Mouse (Mus musculus) lung, postnatal 10 days (tissue): ENCODE measurements around the gene Numbl.

Source experiments
- DNase-seq: peaks from one replicate; pipeline ENCODE4 v3.0.0; 2021

Numbl gene

GRCm38 (mm10) chr7:27258205-27258899 lies at the start of gene Numbl:
Numbl (plus strand) TSS chr7:27258433.
- peak; percentile 97 for DNase-seq

DNA sequence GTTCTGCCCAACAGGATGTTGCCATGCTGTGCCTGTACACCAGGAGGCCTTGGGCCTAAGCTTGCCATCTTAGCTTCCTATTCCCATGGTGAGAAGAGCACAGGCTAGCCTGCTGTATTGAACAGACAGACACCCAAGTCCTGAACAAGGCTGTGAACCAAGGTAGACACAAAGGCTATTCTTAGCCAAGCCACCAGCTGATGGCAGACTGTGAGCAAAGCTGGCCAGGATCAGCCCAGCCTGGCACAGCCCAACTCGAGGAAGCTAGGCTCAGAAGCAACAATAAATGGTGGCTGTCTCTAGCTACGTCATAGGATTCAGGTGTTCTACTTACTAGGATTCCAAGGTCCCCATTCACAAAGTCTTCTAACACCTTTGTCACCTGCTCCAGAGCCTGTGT lies 45.6 kb upstream of the Numbl start:
- DNase-seq: no peak

- DNase-seq: no peak
Observed at GRCm38 (mm10) chr7:27218586-27218985, 39.6 kb upstream of the Numbl start.

DNA sequence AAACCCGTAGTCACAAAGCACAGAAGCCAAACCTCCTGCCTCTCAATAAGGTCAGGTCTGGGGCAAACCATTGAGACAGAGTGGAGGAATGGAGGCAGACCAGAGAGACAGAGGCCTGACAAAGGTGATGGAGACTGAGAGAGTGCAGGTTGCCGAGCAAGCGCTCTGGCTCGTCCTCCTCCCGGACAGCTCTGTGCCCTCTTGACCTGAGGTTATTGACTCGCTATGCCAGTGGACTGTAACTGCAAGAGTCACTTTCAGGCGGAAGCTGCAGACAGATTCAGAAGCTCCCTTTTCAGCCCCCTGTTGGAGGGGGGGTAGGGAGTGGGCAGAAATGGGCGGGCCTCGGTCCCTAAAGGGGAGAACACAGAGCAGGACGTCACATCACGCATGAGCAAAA lies 38.3 kb upstream of the Numbl start:
- no peak for DNase-seq

DNA sequence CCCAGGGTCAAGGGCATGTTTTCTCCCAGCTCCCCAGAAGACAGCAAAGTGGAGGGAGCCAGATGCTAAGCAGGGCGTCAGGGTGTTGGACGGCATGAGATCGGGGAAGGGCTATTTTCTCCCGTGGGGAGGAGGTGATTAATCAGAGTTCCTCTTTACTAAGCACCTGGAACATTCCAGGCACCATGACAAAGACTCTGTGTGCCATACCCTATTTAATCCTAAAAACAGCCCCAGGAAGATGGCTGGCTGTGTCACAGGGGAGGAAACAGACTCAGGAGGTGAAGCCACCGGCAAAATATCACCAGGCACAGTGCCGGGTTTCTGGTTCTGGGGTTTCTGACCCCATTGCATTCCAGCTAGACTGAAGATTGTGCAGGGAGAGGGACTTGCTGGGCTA lies 36.3 kb upstream of the Numbl start:
- DNase-seq: no peak

- DNase-seq: no peak
Observed at GRCm38 (mm10) chr7:27222538-27222937, 35.7 kb upstream of the Numbl start.

DNA sequence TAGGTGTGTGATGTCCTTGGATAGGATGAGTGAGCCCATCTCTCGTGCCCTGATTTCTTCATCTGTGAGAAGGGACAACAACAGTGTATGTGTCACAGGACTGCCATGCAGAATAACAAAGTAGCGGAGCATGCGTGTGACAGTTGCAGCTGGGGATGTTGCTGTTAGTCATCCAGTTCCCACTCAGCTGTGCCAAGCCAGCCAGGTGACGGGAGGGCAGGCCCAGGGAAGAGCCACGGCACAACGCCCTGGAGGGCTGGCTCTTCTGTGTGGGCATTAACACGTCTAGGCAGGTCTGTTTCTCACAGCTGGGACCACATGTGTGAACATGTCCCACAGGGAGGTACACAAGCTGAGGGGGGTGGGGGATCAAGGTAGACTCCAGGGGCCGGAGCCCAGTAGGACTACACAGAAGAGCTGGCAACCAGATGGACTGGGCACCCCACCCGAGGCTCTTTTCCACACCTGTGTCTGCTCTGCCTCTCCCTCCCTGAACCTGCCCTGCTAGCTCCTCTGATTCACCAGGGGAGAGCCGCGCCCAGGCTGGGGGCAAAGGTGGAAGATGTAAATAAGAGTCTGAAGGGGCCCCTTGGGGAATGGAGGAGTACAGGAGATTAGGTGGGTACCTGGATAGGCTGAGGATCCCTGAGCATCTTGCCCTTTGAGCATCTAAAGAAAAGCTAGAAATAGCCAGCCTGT lies 33.2 kb upstream of the Numbl start:
- DNase-seq: peak; percentile 42

DNA sequence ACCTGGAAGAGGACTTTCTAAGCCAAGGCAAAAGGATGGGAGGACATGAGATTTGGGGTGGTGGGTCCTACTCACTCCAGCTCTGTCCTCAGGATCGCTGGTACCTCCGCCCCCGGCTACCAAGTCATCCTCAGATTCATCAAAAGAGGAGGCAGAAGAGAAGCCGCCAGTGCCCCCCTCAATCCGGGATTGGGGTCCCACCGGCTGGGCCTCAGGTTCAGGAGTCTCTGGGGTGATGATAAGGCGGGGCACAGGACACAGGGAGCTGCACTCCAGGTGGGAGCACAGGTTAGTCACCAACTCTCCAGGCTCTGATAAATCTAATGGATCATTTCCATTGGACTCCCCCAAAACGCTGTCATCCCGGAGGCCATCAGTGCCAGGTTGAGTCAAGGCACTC lies 31.0 kb upstream of the Numbl start:
- no peak for DNase-seq

DNA sequence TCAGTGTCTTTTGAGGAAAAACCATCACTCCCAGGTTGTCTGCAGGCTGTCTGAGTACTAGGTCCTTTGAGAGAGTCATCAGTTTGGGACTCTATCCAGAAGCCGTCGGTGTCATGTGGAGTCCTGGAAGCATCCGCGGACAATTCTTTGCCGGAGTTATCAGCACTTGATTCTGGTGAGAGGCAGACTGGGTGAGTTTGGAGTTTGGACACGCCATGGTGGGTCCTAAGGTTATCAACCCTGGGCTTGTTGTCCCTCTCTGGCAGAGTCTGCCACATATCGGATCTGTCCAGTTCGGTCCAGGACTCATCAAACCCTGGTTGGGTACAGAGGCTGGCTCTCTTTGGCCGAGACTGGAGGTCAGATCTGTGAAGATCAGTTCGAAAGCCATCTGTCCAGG lies 30.6 kb upstream of the Numbl start:
- peak; percentile 19 for DNase-seq

- peak; percentile 98 for DNase-seq
Observed at GRCm38 (mm10) chr7:27228281-27228821, 29.9 kb upstream of the Numbl start, which contains the start of gene Itpkc. Itpkc (minus strand) TSS chr7:27228661.

GRCm38 (mm10) chr7:27228865-27229264 lies 29.4 kb upstream of the Numbl start:
- DNase-seq: no peak

GRCm38 (mm10) chr7:27230781-27231180 lies 27.5 kb upstream of the Numbl start:
- DNase-seq: no peak

GRCm38 (mm10) chr7:27231693-27232331 lies 26.4 kb upstream of the Numbl start:
- peak; percentile 75 for DNase-seq

GRCm38 (mm10) chr7:27232781-27233281 lies 25.4 kb upstream of the Numbl start, which contains the start of gene Coq8b:
Coq8b (plus strand) TSS chr7:27233023.
- DNase-seq: peak; percentile 98

DNA sequence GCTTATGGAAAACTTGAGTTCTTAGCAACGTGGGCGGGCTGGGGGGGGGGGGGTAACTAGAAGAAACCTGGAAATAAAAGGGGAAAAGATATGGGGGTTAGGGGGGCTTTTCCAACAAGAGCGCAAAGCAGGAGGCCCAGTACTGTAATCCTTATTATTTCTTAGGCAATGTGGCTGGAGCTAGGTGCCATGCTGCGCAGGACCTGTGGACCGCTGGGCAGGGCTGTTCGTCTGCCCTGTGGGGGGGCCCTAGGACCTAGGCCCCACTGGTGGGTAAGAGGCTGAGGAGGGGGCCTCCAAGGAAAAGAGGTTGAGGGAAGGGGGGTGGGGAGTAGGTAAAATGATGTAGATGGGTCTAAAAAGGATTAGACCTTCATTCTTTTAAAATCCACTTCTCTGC lies 24.9 kb upstream of the Numbl start:
- DNase-seq: no peak

DNA sequence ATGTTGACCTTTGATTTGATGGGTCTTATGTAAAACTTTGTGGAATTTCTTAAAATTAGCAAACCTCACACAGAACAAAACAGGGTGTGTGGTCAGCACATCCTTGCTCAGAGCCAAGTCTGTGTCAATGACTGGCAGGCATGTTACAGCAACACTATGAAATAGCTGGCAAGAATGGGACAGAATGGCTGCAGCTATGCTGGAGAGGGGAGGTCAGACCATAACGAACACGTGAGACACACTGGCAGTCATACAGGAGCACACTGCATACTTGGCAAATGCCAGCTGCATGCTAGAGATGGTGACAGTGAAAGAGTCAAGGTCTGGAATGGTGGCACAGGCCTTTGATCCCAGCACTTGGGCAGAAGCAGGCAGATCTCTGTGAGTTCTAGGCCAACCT lies 22.5 kb upstream of the Numbl start:
- DNase-seq: no peak

DNA sequence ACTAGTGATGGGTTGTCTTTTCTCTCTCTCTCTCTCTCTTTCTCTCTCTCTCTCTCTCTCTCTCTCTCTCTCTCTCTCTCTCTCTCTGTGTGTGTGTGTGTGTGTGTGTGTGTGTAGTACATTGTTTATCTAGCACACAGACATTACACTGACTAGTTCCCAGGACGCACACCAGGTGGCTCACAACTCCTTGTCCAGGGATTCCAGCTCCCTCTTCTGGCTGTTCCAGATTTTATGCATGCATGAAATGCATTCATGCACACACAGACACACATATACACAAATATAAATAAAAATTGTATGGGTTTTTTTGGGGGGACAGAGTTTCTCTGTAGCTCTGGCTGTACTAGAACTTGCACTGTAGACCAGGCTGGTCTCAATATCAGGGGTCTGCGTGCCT lies 20.7 kb upstream of the Numbl start:
- DNase-seq: no peak

- no peak for DNase-seq
Observed at GRCm38 (mm10) chr7:27238568-27238967, 19.7 kb upstream of the Numbl start.

DNA sequence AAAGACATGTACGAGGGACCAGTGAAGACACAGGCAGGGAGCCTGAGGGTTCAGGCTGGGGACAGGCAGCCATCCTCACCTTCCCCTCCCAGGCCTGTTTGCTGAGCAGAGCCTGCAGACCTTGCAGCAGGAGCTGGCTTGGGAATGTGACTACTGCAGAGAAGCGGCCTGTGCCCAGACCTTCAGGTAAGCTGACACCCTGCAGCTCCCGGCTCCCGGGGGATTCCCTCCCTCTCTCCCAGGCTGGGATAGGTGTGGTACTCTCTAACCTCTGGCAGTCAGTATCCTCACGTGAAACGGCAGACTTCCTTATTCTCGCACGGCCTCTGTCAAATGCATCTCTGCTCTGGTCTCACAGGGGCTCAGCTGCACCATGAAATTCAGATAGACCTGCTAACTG lies 15.0 kb upstream of the Numbl start:
- DNase-seq: no peak

GRCm38 (mm10) chr7:27244088-27244487 lies 14.1 kb upstream of the Numbl start:
- DNase-seq: peak; percentile 43

DNA sequence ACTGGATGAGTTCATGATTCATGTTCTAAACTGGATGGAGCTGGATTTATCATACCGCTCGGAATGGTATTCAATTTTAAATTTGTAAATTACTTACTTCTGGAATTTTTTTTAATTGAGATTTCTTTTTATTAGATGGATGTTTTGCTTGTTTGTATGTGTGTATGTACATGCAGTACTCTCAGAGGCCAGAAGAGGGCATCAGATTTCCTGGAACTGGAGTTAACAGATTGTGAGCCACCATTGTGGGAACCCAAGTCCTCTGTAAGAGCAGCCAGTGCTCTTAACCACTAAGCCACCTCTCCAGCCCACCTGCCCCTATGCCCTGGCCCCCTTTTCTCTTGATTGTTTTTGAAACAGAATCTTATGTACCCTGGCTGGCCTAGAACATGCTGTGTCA lies 9.1 kb upstream of the Numbl start:
- peak; percentile 52 for DNase-seq

DNA sequence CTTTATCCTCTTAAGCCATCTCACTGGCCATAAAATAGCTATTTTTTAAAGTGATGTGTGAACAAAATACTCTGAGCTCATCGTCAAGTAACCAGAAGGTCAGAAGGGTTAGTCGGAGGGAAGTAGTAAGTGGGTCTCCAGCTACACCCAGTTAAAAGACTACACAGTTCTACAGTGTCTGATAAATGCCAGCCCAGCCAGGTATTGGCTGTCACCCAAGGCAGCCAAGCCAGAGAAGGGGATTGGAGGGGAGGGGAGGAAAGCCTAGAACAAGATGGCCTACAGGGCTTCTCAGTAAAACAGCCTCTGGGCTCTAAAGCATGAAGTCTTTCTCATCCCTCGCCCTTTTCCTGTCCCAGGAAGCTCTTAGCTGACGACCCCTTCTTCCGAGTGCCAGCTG lies 8.3 kb upstream of the Numbl start:
- no peak for DNase-seq

DNA sequence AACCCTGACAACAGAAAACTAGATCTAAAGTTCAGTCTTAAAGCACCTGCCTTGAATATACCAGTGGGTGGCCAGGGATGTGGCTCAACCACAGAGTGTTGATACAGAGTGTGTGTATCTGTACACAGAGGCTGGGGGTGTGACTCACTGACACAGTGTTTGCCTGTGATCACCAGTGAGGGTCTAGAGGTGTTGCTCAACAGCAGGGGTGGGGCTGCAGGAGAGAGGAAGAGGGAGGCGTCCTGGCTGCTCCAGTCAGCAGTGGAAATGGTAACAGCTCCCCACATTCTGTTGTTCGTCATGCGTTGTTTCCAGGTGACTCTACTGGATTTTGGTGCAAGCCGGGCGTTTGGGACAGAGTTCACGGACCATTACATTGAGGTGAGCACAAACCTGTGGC lies 6.3 kb upstream of the Numbl start:
- peak; percentile 57 for DNase-seq

DNA sequence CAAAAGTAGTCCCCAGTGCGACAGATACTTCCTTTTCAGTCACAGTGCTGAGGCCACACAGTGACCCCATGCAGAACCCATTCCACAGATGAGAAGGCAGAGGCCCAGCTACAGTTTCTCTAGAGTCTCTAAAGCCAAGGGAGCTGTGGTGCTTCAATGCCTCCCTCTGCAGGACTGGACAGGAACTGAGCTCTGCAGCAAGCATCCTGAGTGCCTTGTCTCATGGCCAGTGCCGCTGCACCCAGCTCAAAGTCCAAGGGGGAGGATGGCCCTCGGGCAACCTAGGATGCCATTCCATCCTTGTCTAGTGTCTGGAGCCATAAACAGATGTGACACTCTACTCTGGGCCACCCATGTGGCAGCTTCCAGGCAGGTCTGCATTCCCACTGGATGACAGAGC lies 2.5 kb upstream of the Numbl start:
- DNase-seq: peak; percentile 49
